Mouse (Mus musculus) heart, adult 18-20 months (tissue): ENCODE measurements around the gene Unk. TPM values are rescaled to one million over a fixed set of nuclear protein-coding genes. Genes with fewer than 3 reads are reported as not detected.
"Not testable (repeated sequence)": the region's sequence is repeated elsewhere in the genome, so short reads cannot be mapped to it uniquely, and the experiment has no call there.

Experiments used
- DNase-seq, 2 experiments: peaks; one replicate each; pipeline ENCODE4 v3.0.0; 2021 to 2022; ENCODE audit warnings: mixed read lengths in 1 of 2
- total RNA-seq, 2 experiments: library from RNA; stranded (reverse); gene quantifications; 2 replicates each; pipeline ENCODE4 v1.2.3; 2021

Gene Unk
- total RNA-seq, 2 experiments from 2014 or later = 5.2 to 7.8 TPM

- no peak for DNase-seq
Observed at GRCm38 (mm10) chr11:116010948-116011347, 19.2 kb upstream of the Unk start.

DNA sequence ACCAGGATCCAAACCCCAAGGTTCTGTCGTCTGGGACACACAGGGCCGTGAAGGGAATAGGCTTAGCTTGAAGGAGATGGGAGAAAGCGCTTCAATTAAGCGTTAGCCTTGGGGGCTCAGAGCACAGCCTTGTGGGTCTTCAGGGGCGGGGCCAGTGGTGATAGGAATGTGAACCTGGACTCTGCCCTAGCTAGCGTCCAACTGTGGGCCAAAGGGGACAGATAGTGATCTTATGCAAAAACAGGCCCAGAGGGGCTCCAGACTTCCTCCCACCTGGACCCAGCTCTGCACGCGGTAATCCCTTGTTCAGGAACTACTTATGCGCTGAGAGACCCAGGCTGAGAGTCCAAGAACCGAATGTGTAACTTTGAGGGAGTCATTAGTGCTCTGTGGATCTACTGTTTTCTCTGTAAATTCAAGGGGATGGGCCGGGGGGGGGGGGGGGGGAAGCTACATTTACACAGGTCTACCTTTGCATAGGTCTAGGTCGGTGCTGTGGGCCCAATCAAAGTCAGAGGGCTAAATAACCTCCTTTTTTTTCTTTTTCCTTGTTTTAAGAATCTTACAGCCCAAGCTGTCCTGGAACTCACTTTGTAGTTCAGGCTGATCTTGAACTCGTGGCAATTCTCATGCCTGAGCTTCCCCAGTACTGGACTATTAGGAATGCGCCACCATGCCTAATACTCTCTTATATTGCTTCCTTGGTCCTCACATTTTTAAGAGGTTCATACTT lies 18.4 kb upstream of the Unk start:
- DNase-seq = no peak

DNA sequence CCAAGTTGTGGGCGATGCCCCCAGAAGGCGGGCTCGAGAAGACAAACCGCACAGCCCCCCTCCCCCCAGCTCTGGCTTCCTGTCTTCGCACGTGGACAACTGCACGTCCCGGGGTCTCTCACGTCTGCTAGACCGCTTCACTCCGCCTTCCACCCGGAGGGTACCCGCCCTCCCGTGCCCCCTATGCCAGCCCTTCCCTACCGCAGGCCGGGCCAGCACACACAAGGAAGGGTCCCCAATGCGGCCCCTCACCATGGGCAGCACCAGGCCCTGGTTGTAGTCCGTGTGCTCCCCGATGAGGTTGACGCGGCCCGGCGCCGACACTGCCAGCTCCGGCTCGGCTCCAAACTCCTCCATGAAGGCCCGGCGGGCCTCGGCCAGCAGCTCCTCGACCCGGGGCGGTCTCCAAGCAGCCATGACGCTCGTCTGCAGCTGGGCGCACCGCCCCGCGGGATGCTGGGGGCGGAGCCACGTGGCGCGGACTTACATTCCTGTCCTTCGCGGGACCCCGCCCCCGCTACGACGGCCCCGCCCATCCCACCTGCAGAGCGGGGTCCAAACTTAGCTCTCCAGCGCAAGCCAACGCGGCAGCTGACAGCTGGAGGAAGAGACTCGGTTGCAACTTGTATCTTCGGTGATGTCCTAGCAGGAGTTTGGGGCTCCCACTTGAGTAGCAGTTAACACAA lies 17.7 kb upstream of the Unk start, which contains the start of gene Galk1:
Gene Galk1, minus strand, starts transcription at position 458 of the 686 bp plus-strand sequence.
- DNase-seq = peak; percentile 89 to 93

DNA sequence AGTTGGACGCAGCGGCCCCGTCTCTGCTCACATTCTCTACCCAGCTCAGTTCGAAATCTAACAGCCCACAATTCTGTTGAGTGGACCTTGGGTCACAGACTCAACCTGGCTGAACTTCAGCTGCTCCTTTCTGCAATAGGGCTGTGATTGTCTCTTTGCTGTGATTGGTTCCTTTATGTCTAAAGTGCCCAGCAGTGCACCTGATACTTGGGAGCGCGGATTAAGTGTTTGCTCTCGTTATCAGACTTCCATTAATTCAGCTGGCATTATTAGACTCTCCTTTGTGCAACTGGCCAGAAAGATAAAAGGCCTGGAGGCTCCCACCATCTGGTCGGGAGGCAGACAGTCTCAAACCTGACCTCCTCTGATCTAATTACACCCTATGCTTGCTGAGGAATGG lies 15.3 kb upstream of the Unk start:
- no peak for DNase-seq

- peak; percentile 47 to 49 for DNase-seq
Observed at GRCm38 (mm10) chr11:116018106-116018505, 12.0 kb upstream of the Unk start.

DNA sequence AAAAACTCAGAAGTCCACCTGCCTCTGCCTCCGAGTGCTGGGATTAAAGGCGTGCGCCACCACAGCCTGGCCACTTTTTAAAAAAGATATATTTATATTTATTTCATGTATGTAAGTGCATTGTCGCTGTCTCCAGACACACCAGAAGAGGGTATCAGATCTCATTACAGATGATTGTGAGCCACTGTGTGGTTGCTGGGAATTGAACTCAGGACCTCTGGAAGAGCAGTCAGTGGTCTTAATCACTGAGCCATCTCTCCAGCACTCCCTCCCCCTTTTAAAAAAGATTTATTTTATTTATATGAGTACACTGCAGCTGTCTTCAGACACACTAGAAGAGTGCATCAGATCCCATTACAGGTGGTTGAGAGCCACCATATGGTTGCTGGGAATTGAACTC lies 11.3 kb upstream of the Unk start:
- DNase-seq = not testable (repeated sequence)

DNA sequence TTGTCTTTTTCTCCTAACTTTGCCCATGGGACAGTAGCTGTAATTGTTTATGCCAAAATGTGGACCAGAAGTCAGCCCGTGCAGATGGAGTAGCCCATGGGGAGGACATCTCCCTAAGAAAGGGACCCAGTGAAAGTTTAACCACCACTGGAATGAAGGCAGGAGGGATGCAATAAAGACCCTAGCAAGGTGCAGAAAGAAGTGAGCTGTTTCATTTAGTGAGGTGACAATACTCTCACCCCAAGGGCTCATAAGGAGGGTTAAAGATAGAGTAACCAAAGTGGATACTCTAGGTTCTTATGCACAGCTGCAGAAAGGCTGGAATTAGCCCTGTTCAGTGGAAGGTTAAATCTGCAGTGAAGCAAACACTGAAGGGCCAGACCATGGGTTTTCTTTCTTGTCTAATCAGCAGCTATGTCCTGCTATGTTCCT lies 10.7 kb upstream of the Unk start:
- DNase-seq = no peak

GRCm38 (mm10) chr11:116019976-116020411 lies 10.1 kb upstream of the Unk start:
- no peak for DNase-seq

- DNase-seq = no peak
Observed at GRCm38 (mm10) chr11:116020519-116020922, 9.6 kb upstream of the Unk start.

- no peak for DNase-seq
Observed at GRCm38 (mm10) chr11:116021328-116022220, 8.5 kb upstream of the Unk start.

- no peak for DNase-seq
Observed at GRCm38 (mm10) chr11:116022256-116022780, 7.8 kb upstream of the Unk start.

- peak in 1 of 2 experiments; percentile 53 for DNase-seq
Observed at GRCm38 (mm10) chr11:116023074-116023770, 6.9 kb upstream of the Unk start.

DNA sequence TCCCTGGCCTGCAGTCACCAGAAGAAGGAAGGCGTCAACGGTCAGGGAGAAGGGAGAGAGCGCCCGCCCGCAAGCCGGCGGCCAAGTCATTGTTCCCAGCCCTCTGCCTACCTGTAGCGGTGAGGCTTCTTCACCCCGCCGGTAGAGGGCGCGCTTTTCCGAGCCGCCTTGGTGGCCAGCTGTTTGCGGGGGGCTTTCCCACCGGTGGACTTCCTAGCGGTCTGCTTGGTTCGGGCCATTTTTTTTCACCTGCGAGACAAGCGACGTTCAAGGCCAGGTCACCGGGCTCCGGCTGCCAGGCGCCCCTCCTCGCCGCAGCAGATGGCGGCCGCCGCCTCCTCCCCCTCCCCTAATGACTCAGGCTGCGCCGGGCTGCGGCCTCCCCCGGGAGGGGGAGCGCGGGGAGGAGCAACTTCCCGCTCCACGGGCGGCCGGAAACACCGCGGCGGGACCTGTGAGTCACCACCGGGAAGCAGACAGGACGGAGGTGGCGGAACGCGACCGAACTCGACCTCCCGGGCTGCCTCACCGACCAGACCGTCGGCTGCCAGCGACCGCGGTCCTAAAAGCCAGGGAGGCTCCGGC lies 6.3 kb upstream of the Unk start:
- peak; percentile 82 to 90 for DNase-seq

GRCm38 (mm10) chr11:116024356-116024808 lies 5.7 kb upstream of the Unk start:
- peak; percentile 95 to 98 for DNase-seq

GRCm38 (mm10) chr11:116025056-116025845 lies 4.9 kb upstream of the Unk start:
- DNase-seq = no peak

DNA sequence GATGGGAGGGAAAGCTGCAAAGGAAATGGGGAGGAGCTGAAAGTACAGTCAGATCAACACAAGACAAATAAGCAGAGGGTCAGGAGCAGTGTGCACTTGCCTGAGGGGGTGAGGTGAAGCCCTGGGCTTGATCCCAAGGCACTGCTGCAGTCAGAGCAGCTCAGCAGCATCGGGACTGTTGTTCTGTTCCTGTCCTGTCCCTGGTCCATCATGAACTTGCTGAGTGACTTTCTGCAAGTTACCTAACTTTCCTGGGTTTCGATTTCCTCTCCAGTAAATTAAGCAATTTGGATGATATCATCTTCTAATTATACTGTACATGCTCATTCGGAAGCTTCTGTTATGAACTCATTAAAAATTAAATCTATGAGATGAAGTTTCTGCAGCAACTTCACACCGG lies 2.4 kb upstream of the Unk start, which contains the start of gene H3f3b:
Gene H3f3b, minus strand, starts transcription at position 207 of the 400 bp plus-strand sequence.
- no peak for DNase-seq

- no peak for DNase-seq
Observed at GRCm38 (mm10) chr11:116028177-116028865, 1.8 kb upstream of the Unk start.

DNA sequence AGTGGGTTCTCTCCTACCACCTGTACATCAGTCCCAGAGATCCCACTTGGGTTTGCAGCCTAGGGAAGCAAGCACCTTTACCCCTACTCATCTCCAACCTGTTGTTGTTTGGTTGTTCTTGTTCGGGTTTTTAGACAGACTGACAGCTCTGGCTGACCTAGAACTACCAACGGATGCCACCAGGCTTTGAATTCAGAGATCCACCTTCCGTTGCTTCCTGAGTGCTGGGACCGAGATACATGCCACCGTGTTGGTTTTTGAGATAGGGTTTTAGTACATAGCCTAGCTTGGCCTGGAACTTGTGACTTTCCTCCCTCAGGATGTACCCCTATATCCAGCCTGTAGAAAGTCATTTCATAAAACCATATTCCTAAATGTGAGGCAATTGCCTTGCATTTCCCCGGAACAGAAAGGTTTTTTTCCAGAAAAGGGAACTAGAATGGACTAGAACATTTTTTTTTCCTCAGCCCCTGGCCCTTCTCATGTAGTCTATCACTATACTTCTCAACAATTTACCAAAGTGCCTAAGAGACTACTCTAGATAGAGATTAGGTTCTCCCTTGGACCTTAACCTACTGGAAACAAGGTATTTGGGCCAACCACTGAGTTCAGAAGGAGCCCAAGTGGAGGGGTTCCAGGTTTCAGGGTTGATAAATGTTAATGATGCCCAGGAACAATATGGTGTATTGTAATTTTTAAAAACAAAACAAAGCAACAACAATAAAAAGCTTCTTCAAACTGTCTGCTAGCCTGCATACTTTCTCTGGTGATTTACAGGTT lies 846 bp upstream of the Unk start:
- no peak for DNase-seq
